Mouse (Mus musculus) stomach, postnatal 0 days (tissue): ENCODE data around the gene Kif21b.

Experiments used
- CTCF ChIP-seq: IDR thresholded peaks from 2 replicates; pipeline ENCODE4 v1.5.1; 2016; ENCODE audit warnings: antibody characterized with exemption, low read depth, mild to moderate bottlenecking, moderate library complexity
- EP300 ChIP-seq: optimal IDR thresholded peaks from 2 replicates; pipeline ENCODE3; 2016; ENCODE audit warnings: antibody characterized with exemption

GRCm38 (mm10) chr1:136126159-136126765 is 4.9 kb upstream of the Kif21b start:
- TF ChIP-seq CTCF, result no peak
- TF ChIP-seq EP300, result no peak
